ENCODE assay signal across 26 mouse cellular contexts in genomic region chr9:37266622-37267021, GRCm38 (mm10). TPM values are rescaled to one million over a fixed set of nuclear protein-coding genes. Genes with fewer than 3 reads are reported as not detected.
"Had no signal": no experiment of that assay in that cellular context is flagged by ENCODE, and none has a peak within 500 bp of the region (broad histone marks: within the 10 kb centered on the region; RNA-seq: fewer than 3 reads in every experiment).

No protein-coding gene starts in this region.

- H3K4me2 ChIP-seq: embryonic facial prominence, embryonic 12.5 days; embryonic facial prominence, embryonic 13.5 days; embryonic facial prominence, embryonic 15.5 days; forebrain, embryonic 12.5 days; forebrain, embryonic 13.5 days; forebrain, embryonic 15.5 days had no signal

- H3K4me3 ChIP-seq: embryonic facial prominence, embryonic 10.5 days; embryonic facial prominence, embryonic 12.5 days; embryonic facial prominence, embryonic 13.5 days; embryonic facial prominence, embryonic 15.5 days; erythroblast, embryonic 14.5 days; forebrain, embryonic 10.5 days; forebrain, embryonic 12.5 days; forebrain, embryonic 13.5 days; forebrain, embryonic 15.5 days; gastrocnemius, adult 2 months; heart, adult 2 months had no signal

- H3K27me3 ChIP-seq: embryonic facial prominence, embryonic 12.5 days; embryonic facial prominence, embryonic 13.5 days; embryonic facial prominence, embryonic 15.5 days; forebrain, embryonic 12.5 days; forebrain, embryonic 13.5 days; forebrain, embryonic 15.5 days had no signal

- H3K4me1 ChIP-seq: embryonic facial prominence, embryonic 10.5 days; embryonic facial prominence, embryonic 12.5 days; embryonic facial prominence, embryonic 13.5 days; embryonic facial prominence, embryonic 15.5 days; forebrain, embryonic 12.5 days; forebrain, embryonic 13.5 days; forebrain, embryonic 15.5 days had no signal

- DNase-seq: cerebellum, adult 9-10 months; cerebellum, adult 9-11 months; cerebellum, postnatal 10 days; cerebellum, postnatal 14 days; cerebellum, postnatal 25 days; cerebellum, postnatal 36 days; embryo, embryonic 11 days; forebrain, postnatal 0 days; gastrocnemius, adult 2 months; gastrocnemius, postnatal 10 days; gastrocnemius, postnatal 14 days; gastrocnemius, postnatal 25 days; heart, adult 11 months; heart, adult 18-20 months; heart, adult 2 months had no signal

- H3K9ac ChIP-seq: embryonic facial prominence, embryonic 12.5 days; embryonic facial prominence, embryonic 13.5 days; embryonic facial prominence, embryonic 15.5 days; forebrain, embryonic 12.5 days; forebrain, embryonic 13.5 days; forebrain, embryonic 15.5 days; forebrain, postnatal 0 days had no signal

- H3K9me3 ChIP-seq: embryonic facial prominence, embryonic 10.5 days; embryonic facial prominence, embryonic 12.5 days; embryonic facial prominence, embryonic 13.5 days; embryonic facial prominence, embryonic 15.5 days; forebrain, embryonic 10.5 days; forebrain, embryonic 12.5 days; forebrain, embryonic 13.5 days; forebrain, embryonic 15.5 days had no signal

- H3K27ac ChIP-seq: embryonic facial prominence, embryonic 10.5 days; embryonic facial prominence, embryonic 12.5 days; embryonic facial prominence, embryonic 13.5 days; embryonic facial prominence, embryonic 15.5 days; forebrain, embryonic 10.5 days; forebrain, embryonic 12.5 days; forebrain, embryonic 13.5 days; forebrain, embryonic 15.5 days; gastrocnemius, adult 2 months; heart, adult 2 months had no signal

- H3K36me3 ChIP-seq: embryonic facial prominence, embryonic 10.5 days; embryonic facial prominence, embryonic 12.5 days; embryonic facial prominence, embryonic 13.5 days; embryonic facial prominence, embryonic 15.5 days; forebrain, embryonic 10.5 days; forebrain, embryonic 12.5 days; forebrain, embryonic 15.5 days had no signal

- ATAC-seq: forebrain, embryonic 13.5 days; forebrain, embryonic 14.5 days; forebrain, embryonic 15.5 days; forebrain, embryonic 16.5 days; forebrain, postnatal 0 days had no signal

RNA-seq across cellular contexts. Expression of gene Slc37a2, which starts 11.1 kb away (rescaled TPM):
- polyA plus RNA-seq: erythroblast, embryonic 14.5 days had no signal
